Mouse (Mus musculus) hematopoietic stem cell, adult 5-6 weeks (primary cell): ENCODE data around the gene Setd2. TPM values are rescaled to one million over a fixed set of nuclear protein-coding genes. Genes with fewer than 3 reads are reported as not detected.

Experiments used
- ATAC-seq, 2 experiments: fragments of 125-278 bp in 1 of 2; replicated peaks in 1 of 2; 2 replicates each; pipeline ENCODE4 v1.8.0; 2016 to 2017; ENCODE audit warnings: inconsistent platforms in 2 of 2, mild to moderate bottlenecking in 2 of 2, moderate number of reproducible peaks in 2 of 2, low read depth in 1 of 2, moderate TSS enrichment in 1 of 2; ENCODE audit not compliant: low FRiP score in 2 of 2, poor library complexity in 2 of 2, severe bottlenecking in 2 of 2, insufficient read depth in 1 of 2, low TSS enrichment in 1 of 2
- total RNA-seq: library from RNA; stranded (forward); fragments of 172-1452, 232-1000 nt; gene quantifications from 2 replicates; pipeline ENCODE4 v1.2.3, GENCODE M21; 2017

Setd2 gene
- 197 and 205 TPM in 2 replicates for total RNA-seq

DNA sequence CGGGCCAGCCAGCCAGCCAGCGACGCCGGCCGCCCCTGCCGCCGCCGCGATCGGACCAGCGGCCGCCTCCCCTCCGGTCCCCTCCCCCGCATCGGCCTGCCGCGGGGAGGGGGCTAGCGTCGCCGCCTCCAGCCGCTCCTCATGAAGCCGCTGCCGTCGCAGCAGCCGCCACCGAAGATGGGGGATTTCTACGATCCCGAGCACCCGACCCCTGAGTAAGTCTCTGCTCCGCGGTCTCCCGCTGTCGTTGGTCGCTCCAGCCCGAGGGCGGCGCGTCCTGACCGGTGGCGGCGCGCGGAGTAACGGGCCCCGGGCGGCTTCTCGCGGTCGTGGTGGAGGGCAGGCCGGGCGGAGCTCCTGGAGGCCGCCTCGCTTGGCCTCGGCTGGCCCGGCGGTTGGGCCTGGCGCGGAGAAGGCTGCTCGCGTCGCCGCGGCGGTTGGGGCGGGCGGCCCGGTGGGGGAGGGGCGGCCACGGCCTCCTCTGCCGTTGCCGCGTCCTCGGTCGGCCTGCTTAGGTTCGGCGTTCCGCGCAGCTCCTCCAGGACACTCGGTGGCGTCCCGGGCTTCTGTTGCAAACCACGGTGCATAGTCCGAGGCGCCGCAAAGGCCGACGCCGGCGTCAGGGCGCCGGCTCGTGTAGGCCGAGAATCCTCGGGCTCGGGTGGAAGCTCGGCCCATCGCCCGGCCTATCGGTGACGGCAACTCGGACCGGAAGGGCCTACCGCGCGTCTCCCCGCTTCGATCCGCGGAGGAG, at the start of gene Setd2:
TSS of gene Setd2 (plus strand) at position 60 of the 754 bp plus-strand sequence.
- ATAC-seq, result peak in 1 of 2 experiments; percentile 2; a peak in 1 of 4 replicates

DNA sequence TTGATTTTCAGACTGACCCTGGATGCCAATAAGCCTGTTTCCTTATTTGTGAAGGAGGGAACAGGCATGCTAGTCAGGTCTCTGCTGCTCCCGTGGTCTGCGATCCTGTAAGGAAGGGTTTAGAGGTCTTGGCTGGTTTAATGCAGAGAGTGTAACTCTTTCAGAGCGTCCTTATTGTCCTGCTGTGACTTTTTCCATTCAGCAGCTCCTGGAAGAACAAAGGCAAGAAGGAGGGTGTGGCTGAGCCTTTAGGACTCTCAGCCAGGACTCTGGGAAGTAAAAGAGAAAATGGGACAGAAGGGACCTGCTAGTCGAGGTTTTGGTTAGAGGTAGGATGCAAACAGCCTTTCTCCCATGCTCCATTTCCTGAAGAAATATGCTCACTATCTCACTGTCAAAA, 43.6 kb upstream of the Setd2 start:
- no peak for ATAC-seq

DNA sequence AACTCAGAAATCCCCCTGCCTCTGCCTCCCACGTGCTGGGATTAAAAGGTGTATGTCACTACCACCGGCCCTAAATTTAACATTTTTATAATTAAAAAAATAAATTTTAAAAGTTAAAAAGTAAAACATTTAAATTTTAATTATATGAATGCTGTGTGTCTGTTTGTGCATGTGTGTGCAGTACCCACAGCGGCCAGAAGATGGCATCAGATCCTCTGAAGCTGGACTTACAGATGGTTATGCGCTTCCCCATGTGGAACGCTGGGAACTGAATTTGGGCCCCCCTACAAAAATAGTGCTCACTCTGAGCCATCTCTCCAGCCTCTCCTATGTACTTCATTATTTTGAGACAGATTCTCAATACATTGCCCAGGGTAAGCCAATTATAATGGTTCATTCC, 41.5 kb upstream of the Setd2 start:
- ATAC-seq, result no peak

DNA sequence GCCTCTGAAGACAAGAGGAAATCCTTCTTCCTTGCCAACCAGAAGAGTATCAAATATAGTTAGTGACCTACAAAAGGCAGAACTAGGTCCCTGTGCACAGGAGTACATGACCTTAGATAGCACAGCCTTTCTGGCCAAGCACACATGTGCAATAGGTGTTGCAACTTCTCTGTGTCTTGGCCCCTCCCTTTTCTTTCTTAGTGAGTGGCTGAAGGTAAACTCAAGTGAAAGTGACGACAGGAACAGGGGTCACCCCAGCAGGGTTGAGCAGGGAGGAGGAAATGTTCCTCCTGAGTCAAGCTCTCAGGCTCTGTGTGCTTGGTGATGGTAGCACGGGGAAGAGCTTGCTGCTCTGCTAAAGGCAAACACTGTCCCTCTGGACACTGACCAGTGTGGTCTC, 6.7 kb upstream of the Setd2 start:
- ATAC-seq, result peak; percentile 49 to 84

DNA sequence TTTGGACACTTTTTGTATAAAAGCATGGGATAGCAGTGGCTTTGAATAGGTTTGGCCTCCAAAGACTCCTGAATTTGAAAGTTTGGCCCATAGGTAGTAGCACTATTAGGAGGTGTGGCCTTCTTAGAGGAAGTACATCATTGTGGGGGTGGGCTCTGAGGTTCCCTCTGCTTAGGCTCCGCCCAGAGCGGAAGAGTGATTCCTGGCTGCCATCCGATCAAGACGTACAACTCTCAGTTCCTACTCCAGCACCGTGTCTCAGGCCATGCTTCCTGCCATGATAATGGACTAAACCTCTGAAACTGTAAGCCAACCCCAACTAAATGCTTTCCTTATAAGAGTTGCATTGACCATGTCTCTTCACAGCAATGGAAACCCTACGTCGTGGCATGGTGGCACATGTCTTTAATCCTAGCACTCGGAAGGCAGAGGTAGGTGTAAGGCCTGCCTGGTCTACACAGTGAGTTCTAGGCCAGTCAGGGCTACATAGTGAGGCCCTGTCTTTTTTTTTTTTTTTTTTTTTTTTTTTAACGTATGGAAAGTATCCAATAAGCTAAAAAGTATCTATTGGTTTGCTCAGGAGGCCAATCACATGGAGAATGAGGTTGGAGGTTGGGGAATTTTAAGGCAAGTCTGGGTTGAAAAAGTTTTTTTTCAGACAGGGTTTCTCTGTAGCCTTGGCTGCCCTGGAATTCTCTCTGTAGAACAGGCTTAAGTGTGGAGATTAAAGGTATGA, 3.2 kb upstream of the Setd2 start:
- ATAC-seq, result no peak

DNA sequence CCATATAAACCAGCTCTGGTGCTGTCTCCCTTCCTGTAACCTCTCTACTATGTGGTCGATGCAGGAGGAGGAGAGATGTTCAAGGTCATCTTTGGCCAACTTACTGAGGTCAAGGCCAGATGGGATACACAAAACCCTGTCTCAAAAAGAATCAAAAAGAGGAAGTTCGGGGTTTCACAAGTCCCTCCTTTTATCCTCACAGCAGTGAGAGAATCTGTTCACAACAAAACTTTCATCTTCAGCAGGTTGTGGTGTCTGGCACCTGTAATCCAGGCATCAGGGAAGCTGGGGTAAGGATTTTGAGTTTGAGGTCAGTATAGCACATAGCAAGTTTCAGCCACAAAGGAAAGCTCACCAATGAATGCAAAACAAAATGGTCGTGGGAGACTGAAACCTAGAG, 1.7 kb upstream of the Setd2 start:
- ATAC-seq, result no peak

DNA sequence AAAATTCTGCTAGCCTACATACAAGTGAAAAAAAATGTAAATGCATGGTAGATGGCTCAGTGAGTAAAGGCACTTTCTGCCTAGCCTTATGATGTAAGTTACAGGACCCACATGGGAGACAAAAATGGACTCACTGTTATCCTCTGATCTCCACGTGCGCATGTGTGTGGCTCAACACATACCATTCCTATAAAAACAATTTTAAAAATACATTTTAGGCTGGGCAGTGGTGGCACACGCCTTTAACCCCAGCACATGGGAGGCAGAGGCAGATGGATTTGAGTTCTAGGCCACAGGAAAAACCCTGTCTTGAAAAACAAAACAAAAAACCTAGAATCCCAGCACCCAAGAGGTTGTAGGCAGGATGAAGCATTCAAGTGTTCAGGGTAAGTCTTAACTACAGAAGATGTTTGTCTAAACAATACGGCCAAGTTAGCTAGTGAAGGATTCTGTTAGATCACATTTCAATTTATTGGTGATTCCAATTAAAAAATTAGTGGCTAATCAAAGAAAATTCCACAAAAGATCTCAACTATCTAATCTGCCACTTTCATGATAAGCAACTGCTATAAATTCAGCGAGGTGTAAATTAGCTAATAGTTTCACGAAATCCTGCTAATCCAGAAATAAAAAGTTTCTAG, 1.1 kb upstream of the Setd2 start:
- no peak for ATAC-seq

DNA sequence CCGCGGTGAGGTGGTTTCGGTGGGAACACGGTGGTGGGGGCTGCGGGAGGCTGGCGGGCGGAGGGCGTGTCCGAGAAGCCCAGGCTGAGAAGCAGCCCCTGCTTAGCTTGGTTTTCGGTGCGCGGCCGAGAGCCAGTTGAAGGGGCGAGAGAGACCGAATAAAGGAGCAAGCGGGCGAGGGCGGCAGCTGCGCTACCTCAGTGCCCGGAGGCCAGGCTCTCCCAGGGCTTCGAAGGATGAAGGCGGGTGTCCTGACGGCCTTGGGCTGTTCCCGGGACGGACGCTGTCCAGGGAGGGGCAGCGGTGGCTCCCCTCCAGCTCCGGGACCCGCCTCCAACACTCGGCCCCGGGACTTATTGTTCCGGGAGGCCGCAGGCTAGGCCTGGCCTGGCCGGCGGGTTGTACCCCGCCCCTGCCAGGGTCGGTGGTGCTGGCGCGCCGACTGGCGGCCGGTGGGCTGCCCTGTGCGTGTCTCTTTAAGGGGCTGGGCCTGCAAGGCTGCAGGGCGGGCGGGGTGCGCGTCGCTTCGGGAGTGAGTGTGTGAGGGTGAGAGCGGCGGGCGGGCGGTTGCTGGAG, 395 bp upstream of the Setd2 start:
- peak; percentile 94 to 97 for ATAC-seq

DNA sequence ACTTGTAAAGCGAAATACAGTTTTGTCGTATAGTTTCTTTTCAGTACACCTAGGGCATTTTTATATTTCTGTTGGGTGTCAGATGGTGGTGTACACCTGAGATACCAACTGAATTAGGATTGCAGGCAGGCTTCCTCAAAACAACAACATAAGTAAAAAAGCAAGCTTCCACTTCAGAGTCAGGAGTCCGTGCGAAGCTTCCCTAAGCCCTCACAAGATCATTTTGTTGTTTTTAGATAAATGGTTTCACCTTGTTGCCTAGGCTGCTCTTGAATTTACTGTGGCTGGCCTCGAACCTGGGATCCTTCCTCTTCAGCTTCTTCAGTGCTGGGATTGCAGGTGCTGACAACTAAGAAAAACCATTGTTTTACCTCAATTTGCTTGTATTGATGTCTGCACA, 1.2 kb downstream of the Setd2 start:
- ATAC-seq, result no peak

DNA sequence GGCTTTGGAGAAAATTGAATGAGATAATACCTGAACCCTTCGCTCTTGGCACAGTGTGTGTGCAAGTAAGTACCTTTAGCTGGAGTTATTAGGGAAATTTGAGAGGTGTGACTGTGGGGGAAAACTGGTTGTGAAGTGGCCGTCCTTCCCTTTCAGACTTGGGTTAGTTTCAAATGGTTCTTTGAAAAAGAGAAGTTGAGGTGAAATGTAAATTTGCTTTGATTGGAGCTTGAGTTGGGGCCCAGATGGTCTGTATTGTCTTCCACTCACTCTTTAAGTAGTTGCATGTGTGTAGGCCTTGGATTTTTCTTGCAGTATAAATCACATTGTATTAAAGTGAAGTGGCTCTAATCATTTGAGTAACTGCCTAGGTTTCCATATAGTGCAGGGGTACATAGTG, 2.7 kb downstream of the Setd2 start:
- ATAC-seq, result no peak

DNA sequence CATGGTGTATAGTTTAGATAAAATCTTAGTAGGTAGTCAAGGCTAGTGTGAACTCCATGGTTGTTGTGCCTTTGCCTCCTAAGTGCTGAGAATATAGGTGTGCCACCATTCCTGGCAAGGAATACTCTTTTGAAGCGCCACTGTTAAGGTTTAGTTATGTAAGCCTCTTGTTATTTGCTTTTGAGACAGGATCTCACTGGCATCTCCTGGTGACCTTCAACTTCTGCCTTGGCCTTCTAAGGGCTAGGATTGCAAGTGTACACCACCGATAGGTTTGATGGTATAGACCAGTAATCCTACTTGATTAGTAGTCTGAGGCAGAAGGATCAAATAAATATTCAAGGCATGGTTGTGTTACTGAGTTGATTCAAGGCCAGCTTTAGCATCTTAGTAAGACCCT, 4.2 kb downstream of the Setd2 start:
- ATAC-seq, result no peak

DNA sequence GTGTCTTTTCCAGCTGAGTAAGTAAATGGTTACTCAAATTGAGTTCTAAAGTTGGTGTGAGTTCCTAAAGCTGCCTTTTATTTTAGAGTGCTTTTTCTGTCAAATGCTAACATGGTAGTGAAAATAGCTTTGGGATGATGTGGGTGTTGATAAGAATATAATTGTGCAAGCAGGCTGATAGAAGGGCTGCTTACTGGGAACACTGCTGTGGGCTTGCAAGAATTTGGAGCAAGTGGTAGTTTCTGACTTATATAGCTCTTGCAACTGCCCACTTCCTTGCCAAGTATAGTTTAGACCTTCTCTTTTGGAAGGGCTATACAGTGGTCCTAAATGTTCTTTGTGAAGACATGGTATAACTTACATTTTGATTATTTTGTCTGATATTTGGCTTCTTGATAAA, 6.1 kb downstream of the Setd2 start:
- ATAC-seq, result no peak

DNA sequence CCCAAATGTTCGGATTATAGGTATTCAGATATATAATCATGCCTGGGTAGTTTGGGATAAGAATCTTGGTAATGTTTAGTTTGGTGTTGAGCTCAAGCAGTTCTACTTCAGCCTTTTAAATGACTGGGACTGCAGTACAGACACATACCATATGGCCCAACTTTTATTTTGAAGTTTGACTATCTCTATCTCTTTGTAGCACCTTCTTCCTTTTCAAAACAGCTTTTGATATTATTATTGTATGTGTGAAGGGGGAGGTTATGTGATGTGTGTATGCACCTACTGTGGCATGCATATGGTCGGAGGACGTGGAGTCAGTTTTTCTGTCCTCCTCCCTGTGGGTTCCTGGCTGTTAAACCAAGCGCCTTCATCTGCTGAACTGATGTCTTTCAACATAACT, 9.6 kb downstream of the Setd2 start:
- no peak for ATAC-seq

DNA sequence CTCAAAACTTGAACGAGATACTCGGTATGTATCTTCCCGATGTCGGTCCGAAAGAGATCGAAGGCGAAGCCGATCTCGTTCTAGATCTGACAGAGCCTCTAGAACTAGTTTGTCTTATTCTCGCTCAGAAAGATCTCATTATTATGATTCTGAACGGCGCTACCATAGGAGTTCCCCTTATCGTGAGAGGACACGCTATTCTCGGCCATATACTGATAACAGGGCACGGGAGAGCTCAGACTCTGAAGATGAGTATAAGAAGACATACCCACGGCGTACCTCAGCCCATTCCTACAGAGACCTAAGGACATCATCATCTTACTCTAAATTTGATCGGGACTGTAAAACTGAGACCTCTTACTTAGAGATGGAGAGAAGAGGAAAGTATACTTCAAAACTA, 15.9 kb downstream of the Setd2 start:
- ATAC-seq, result no peak

DNA sequence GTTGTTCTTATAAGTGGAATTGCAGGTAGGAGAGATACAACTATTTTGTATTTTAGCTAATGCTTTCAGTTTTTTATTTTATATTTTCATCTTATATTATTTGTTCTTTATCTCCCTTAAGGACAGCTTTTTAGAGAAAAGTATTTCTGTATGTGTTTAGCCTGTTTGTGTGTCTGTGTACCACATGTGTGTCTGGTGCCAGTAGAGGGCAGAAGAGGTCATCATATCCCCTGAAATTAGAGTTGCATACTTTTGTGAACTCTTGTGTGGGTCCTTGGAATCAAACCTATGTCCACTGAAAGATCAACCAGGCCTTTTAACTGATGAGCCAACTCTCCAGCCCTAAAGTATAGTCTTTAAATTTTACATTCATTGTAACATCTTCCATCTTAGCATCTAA, 35.9 kb downstream of the Setd2 start:
- ATAC-seq, result no peak

DNA sequence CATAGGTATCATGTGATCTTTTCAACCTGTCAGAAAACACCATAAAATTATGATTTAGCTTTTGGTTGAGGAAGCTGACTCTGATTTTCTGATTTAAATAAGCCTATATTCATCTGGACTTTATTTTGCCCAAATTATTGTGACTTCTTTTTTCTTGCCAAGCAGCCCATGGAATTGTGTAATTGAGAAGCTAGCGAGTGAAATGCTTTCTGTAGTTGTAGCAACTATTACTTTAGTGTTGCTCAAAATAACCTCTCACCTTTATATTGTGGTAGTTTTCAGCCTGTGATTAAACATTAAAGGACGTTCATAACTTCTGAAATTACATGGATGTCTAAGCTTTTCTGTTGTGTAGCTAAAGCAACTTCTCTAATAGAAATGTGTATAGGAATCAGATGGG, 49.8 kb downstream of the Setd2 start:
- no peak for ATAC-seq

DNA sequence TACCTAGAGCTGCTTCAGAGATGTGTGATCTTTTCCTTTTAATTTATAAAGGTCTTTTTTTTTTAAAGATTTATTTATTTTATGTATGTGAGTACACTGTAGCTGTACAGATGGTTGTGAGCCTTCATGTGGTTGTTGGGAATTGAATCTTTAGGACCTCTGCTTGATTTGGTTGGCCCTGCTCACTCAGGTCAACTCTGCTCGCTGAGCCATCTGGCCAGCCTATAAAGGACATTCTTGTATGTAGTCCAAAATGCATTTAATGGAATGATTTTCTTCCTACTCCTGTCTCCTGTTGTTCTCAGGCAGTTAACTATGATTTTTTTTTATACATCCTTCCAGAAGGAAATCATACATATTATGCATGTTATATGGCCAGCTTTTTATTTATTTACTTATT, 51.1 kb downstream of the Setd2 start:
- no peak for ATAC-seq

DNA sequence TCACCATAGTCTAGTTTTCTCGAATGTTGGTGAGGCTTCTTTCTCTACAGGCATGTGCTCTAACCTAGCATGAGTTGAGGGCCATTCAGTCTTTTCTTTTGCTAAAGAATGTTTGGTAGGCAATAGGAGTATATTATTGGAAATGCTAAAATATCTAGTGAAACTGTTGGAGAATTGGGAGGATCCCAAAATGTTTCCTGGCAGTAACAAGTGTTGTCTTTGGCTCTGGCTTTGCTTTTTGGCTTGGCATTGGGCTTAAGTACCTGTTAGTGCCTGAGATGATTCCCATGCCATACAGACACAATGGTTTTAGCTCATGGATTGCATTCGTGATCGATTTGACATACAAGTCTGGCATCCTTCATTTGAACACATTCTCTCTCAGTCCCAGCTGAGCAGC, 79.1 kb downstream of the Setd2 start:
- no peak for ATAC-seq
